Mouse (Mus musculus): ENCODE measurements at regions not wholly inside any gene's neighbourhood (a gene's known extent, or its start where the extent isn't known, plus 50 kb on each side); places are given as distances from the start of the nearest gene placed in this dataset.

- Histone ChIP-seq H3K36me3 (no peaks in the 10 kb centered on the region), H3K4me1 (replicated peaks) (no peaks in the 10 kb centered on the region), H3K27me3 (ENCODE audit: insufficient read depth, poor library complexity, severe bottlenecking) (no peaks in the 10 kb centered on the region), H3K27ac (no peak overlapping the region), H3K4me3 (no peak overlapping the region), H3K9me3 (no peaks in the 10 kb centered on the region)
- 72% methylated on average over 3 of the region's 3 CpGs for WGBS
- no peak for DNase-seq (ENCODE audit: low spot score)
These were observed 858.6 kb downstream of the Adgrl3 start for GRCm38 (mm10) chr5:81878563-81878962.

GRCm38 (mm10) chr5:81893358-81893757 is 873.4 kb downstream of the Adgrl3 start:
- DNase-seq (ENCODE audit: low spot score): no peak
- no peaks in the 10 kb centered on the region for H3K9me3 ChIP-seq
- 94% methylated on average over 6 of the region's 6 CpGs for WGBS
- H3K4me1 ChIP-seq (replicated peaks): no peaks in the 10 kb centered on the region
- no peak overlapping the region for H3K27ac ChIP-seq
- no peak overlapping the region for H3K4me3 ChIP-seq
- H3K27me3 ChIP-seq (ENCODE audit: insufficient read depth, poor library complexity, severe bottlenecking): no peaks in the 10 kb centered on the region
- H3K36me3 ChIP-seq: no peaks in the 10 kb centered on the region

- H3K4me3 ChIP-seq: no peak overlapping the region
- H3K27ac ChIP-seq: no peak overlapping the region
- no peak for DNase-seq (ENCODE audit: low spot score)
- H3K36me3 ChIP-seq: no peaks in the 10 kb centered on the region
- H3K9me3 ChIP-seq: no peaks in the 10 kb centered on the region
- 75% methylated on average over 6 of the region's 6 CpGs for WGBS
- H3K27me3 ChIP-seq (ENCODE audit: insufficient read depth, poor library complexity, severe bottlenecking): no peaks in the 10 kb centered on the region
- no peaks in the 10 kb centered on the region for H3K4me1 ChIP-seq (replicated peaks)
These were observed 889.4 kb downstream of the Adgrl3 start for GRCm38 (mm10) chr5:81909368-81909767.

- no peak for DNase-seq (ENCODE audit: low spot score)
- H3K9me3 ChIP-seq: no peaks in the 10 kb centered on the region
- H3K36me3 ChIP-seq: no peaks in the 10 kb centered on the region
- no peak overlapping the region for H3K27ac ChIP-seq
- no peaks in the 10 kb centered on the region for H3K4me1 ChIP-seq (replicated peaks)
- H3K27me3 ChIP-seq (ENCODE audit: insufficient read depth, poor library complexity, severe bottlenecking): no peaks in the 10 kb centered on the region
- 72% methylated on average over 8 of the region's 8 CpGs for WGBS
- no peak overlapping the region for H3K4me3 ChIP-seq
These were observed 890.0 kb downstream of the Adgrl3 start for GRCm38 (mm10) chr5:81909964-81910363.

- Histone ChIP-seq H3K27ac (no peak overlapping the region), H3K36me3 (no peaks in the 10 kb centered on the region), H3K9me3 (no peaks in the 10 kb centered on the region), H3K27me3 (ENCODE audit: insufficient read depth, poor library complexity, severe bottlenecking) (no peaks in the 10 kb centered on the region), H3K4me3 (no peak overlapping the region), H3K4me1 (replicated peaks) (no peaks in the 10 kb centered on the region)
- no peak for DNase-seq (ENCODE audit: low spot score)
These were observed 896.7 kb downstream of the Adgrl3 start for GRCm38 (mm10) chr5:81916667-81917066.

- DNase-seq (ENCODE audit: low spot score): no peak
- Histone ChIP-seq H3K27ac (no peak overlapping the region), H3K4me3 (no peak overlapping the region), H3K4me1 (replicated peaks) (no peaks in the 10 kb centered on the region), H3K27me3 (ENCODE audit: insufficient read depth, poor library complexity, severe bottlenecking) (no peaks in the 10 kb centered on the region), H3K9me3 (no peaks in the 10 kb centered on the region), H3K36me3 (no peaks in the 10 kb centered on the region)
- WGBS: 87% methylated on average over 5 of the region's 5 CpGs
These were observed 920.9 kb downstream of the Adgrl3 start for GRCm38 (mm10) chr5:81940798-81941197.

GRCm38 (mm10) chr5:81969685-81970524 is 950.0 kb downstream of the Adgrl3 start:
- H3K27ac ChIP-seq: no peak overlapping the region

GRCm38 (mm10) chr5:81970525-81971011 is 950.6 kb downstream of the Adgrl3 start:
- H3K27ac ChIP-seq: no peak overlapping the region
- DNase-seq (ENCODE audit: low spot score): no peak
- H3K36me3 ChIP-seq: no peaks in the 10 kb centered on the region
- no peaks in the 10 kb centered on the region for H3K4me1 ChIP-seq (replicated peaks)
- H3K4me3 ChIP-seq: no peak overlapping the region
- 86% methylated on average over 8 of the region's 8 CpGs for WGBS
- no peaks in the 10 kb centered on the region for H3K9me3 ChIP-seq
- H3K27me3 ChIP-seq (ENCODE audit: insufficient read depth, poor library complexity, severe bottlenecking): no peaks in the 10 kb centered on the region

More at GRCm38 (mm10) chr5:81969685-81970524, 950.0 kb downstream of the Adgrl3 start:
- Histone ChIP-seq H3K27me3 (ENCODE audit: insufficient read depth, poor library complexity, severe bottlenecking) (no peaks in the 10 kb centered on the region), H3K4me1 (replicated peaks) (no peaks in the 10 kb centered on the region), H3K9me3 (no peaks in the 10 kb centered on the region), H3K36me3 (no peaks in the 10 kb centered on the region), H3K4me3 (no peak overlapping the region)
- 86% methylated on average over 24 of the region's 24 CpGs for WGBS
- DNase-seq (ENCODE audit: low spot score): peak; percentile 7

GRCm38 (mm10) chr5:81976515-81976914 is 956.6 kb downstream of the Adgrl3 start:
- 95% methylated on average over 3 of the region's 3 CpGs for WGBS
- no peak overlapping the region for H3K27ac ChIP-seq
- no peaks in the 10 kb centered on the region for H3K4me1 ChIP-seq (replicated peaks)
- H3K27me3 ChIP-seq (ENCODE audit: insufficient read depth, poor library complexity, severe bottlenecking): no peaks in the 10 kb centered on the region
- H3K36me3 ChIP-seq: no peaks in the 10 kb centered on the region
- no peaks in the 10 kb centered on the region for H3K9me3 ChIP-seq
- no peak for DNase-seq (ENCODE audit: low spot score)
- no peak overlapping the region for H3K4me3 ChIP-seq

- WGBS: 91% methylated on average over 4 of the region's 4 CpGs
These were observed 963.4 kb downstream of the Adgrl3 start for GRCm38 (mm10) chr5:81983351-81983750.

GRCm38 (mm10) chr5:81988069-81988468 is 968.1 kb downstream of the Adgrl3 start:
- WGBS: 92% methylated on average over 6 of the region's 6 CpGs
- Histone ChIP-seq H3K36me3 (no peaks in the 10 kb centered on the region), H3K4me3 (no peak overlapping the region), H3K4me1 (replicated peaks) (no peaks in the 10 kb centered on the region), H3K27ac (no peak overlapping the region), H3K9me3 (no peaks in the 10 kb centered on the region), H3K27me3 (ENCODE audit: insufficient read depth, poor library complexity, severe bottlenecking) (no peaks in the 10 kb centered on the region)
- DNase-seq (ENCODE audit: low spot score): no peak

More at GRCm38 (mm10) chr5:81983351-81983750, 963.4 kb downstream of the Adgrl3 start:
- Histone ChIP-seq H3K27me3 (ENCODE audit: insufficient read depth, poor library complexity, severe bottlenecking) (no peaks in the 10 kb centered on the region), H3K9me3 (no peaks in the 10 kb centered on the region), H3K36me3 (no peaks in the 10 kb centered on the region), H3K27ac (no peak overlapping the region), H3K4me1 (replicated peaks) (no peaks in the 10 kb centered on the region), H3K4me3 (no peak overlapping the region)
- DNase-seq (ENCODE audit: low spot score): no peak

- Histone ChIP-seq H3K4me1 (replicated peaks) (no peaks in the 10 kb centered on the region), H3K27ac (no peak overlapping the region), H3K4me3 (no peak overlapping the region), H3K36me3 (no peaks in the 10 kb centered on the region), H3K9me3 (no peaks in the 10 kb centered on the region), H3K27me3 (ENCODE audit: insufficient read depth, poor library complexity, severe bottlenecking) (no peaks in the 10 kb centered on the region)
- DNase-seq (ENCODE audit: low spot score): no peak
- WGBS: 86% methylated on average over 2 of the region's 2 CpGs
These were observed 988.0 kb downstream of the Adgrl3 start for GRCm38 (mm10) chr5:82007955-82008354.

GRCm38 (mm10) chr5:82024126-82024525 is 1004.2 kb downstream of the Adgrl3 start:
- no peaks in the 10 kb centered on the region for H3K36me3 ChIP-seq
- 13% methylated on average over 4 of the region's 4 CpGs for WGBS
- no peak overlapping the region for H3K27ac ChIP-seq
- H3K9me3 ChIP-seq: no peaks in the 10 kb centered on the region
- H3K4me3 ChIP-seq: no peak overlapping the region
- no peaks in the 10 kb centered on the region for H3K27me3 ChIP-seq (ENCODE audit: insufficient read depth, poor library complexity, severe bottlenecking)
- peaks cover 10% of the 10 kb centered on the region for H3K4me1 ChIP-seq (replicated peaks)
- DNase-seq (ENCODE audit: low spot score): no peak

All from hindbrain, embryonic 10.5 days (tissue).